Mouse (Mus musculus): ENCODE measurements around the gene E2f4.

Gene E2f4

DNA sequence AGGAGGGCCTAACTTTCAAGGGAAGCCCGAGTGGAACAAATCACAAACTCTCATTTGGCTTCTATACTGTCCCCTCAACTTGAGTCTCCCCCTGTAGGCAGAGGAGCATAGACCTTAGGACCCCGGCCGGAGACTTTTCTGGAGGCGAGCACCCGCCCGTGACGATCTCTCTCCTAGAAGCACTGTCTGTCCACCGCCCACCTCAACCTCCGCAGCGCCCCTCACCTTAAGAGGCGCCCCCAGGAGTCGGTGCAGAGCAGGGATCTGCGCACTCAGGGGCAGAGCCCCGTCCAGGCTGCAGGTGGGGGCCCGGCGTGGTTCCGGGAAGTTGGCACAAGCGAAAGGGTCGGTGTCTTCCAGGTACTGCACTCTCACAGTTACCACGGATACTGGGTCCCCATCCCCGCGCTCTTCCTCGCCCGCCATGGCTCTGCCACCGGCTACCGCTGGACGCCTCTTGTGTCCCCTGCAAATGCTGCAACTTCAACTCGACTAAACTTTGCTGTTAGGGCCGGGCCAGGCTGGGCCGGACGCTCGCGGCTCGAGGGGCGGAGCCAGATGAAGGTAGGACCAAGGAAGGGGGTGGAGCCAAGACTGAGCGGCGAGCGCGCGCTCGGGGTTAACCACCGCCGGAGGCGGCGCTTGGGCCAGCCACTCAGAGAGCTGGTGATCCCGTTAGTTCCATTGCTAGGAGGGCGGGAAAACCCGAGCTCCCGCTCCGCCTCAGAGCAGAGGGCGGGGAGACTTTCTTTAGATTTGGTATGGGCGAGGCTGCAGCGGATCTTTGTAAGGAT is 50.2 kb downstream of the E2f4 start, which contains the start of gene Fhod1:
Gene Fhod1, minus strand, starts transcription at position 526 of the 794 bp plus-strand sequence.
- peak; percentile 99 for DNase-seq (ENCODE audit: low spot score)

DNA sequence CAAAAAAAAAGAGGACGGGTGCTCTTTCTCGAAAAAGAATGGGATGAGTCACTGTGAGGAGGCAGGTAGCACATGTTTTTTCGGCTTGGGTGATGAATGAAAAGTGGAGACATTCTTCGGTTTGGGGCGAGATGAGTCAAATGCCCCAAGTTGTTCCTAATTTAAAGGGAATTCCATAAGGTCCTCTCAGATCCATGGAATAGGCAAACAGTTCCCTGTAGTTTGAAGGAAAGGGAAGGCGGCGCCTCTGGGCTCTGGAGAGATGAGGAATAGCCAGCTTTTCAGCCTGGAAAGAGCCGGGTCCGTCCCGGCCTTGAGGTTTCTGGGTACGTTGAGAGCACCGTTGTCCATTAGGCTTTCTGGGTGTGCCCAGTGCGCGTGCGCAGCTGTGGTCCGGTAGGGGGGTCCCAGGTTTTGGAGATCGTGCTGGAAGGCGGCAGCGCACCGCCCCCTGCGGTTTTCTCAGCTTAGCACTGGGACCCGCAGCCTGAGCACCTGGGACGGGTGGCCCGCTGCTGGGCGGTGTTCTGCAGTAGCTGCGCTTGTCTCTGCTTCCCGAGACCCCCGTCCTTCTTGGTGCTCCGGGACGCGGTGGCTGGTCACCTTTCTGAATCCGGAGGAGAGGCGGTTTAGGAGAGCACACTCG is 51.1 kb downstream of the E2f4 start, which contains the start of gene Slc9a5:
Gene Slc9a5, plus strand, starts transcription at position 394 of the 646 bp plus-strand sequence.
- DNase-seq (ENCODE audit: low spot score): peak; percentile 89

DNA sequence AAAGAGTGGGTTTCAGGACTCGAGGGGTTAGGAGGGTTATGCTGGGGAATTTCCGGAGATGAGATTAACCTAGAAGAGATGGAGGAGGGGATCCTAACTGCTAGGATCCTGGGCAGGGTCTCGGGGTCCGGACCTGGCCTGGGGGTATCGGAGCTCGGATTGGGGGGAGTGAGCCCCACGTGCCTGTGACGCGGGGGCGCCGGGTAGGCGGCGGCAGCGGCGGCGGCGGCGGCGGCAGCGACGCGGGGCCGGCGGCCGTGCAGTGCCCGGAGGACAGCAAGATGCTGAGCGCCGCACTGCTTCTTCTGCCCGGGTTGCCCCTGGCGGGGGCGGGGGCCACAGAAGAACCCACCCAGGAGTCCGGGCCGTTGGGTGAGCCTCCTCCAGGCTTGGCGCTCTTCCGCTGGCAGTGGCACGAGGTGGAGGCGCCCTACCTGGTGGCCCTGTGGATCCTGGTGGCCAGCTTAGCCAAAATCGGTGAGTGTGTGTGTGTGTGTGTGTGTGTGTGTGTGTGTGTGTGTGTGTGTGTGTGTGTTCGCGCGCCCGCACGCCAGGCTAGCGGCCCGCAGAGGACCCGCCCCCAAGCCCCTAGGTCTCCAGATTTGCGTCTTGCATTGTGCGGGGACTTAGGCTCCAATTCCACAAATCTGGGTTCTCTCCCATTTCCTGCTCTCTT is 51.8 kb downstream of the E2f4 start:
- peak; percentile 70 for DNase-seq (ENCODE audit: low spot score)

DNA sequence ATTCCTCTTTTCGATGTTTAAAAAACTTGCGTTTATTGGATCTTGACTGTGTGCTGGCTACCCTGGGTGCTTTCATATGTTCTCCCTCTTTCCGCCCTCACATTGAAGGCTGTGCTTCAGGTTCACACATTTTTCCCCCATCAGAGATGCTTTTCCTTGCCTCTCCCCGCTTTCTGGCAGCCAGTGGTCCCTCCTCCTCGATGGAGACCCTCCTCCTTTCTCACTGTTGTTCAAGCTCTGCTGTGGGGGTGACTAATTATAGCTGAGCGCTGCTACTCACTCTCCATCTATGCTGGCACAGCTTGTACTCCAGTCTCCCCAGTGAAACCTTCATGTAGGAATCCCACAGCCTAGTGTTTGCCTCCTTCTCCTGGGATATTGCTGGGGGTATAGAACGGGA is 52.7 kb downstream of the E2f4 start:
- peak; percentile 30 for DNase-seq (ENCODE audit: low spot score)

DNA sequence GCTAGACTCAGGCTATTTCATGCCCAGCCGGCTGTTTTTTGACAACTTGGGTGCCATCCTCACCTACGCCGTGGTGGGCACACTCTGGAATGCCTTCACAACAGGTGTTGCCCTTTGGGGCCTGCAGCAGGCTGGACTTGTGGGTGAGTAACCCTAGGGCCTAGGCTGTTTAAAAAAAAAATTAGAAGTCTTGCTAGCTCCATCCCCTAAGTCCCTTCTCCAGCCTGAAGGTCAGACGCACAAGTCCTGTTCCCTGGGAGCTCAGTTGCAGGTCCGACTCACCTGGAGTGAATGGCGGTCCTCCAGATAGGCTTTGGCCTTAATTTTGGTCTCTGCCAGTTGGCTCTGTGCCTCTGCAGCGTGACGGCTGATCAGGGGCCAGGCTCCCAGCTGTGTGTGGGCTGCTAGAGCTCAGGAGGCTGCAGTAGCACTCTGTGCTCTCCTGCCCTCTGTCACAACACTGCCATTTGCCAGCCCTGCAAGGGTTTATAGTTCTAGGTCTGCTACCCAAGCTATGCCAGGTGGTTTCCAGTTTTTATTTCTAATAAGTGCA is 56.2 kb downstream of the E2f4 start:
- DNase-seq (ENCODE audit: low spot score): no peak

DNA sequence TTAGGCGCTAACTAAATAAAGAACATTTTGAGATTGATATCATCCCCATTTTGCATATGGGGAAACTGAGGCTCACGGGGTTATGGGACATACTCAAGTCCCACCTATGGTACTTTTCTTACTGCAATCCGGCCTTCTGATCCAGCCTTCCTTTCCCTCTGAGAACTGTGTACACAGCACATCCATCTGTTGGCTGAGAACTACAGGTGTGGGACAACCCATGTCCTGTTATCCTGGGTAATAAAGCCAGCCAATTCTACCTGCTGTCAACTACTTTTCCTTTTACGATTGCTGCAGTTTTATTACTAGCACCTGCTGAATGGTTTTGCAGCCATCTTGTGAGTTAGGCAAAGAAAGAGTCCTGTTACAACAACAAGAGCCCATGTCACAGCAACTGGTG is 57.1 kb downstream of the E2f4 start:
- DNase-seq (ENCODE audit: low spot score): no peak

Data from embryo, embryonic 10.5 days (tissue).